Mouse (Mus musculus) macrophage (primary cell): ENCODE results near the gene Khdc4. TPM values are rescaled to one million over a fixed set of nuclear protein-coding genes. Genes with fewer than 3 reads are reported as not detected.

Source experiments
- H3K27ac ChIP-seq: fragments of 350-480 bp; formaldehyde crosslinking; 2 replicates; pipeline ENCODE4 v1.9.0; 2021
- H3K36me3 ChIP-seq: fragments of 350-480 bp; formaldehyde crosslinking; 2 replicates; pipeline ENCODE4 v1.9.0; 2021; ENCODE audit errors: inconsistent target
- H3K4me3 ChIP-seq: fragments of 350-480 bp; formaldehyde crosslinking; 2 replicates; pipeline ENCODE4 v1.9.0; 2021; ENCODE audit errors: inconsistent target
- H3K79me2 ChIP-seq: fragments of 350-480 bp; formaldehyde crosslinking; 2 replicates; pipeline ENCODE4 v1.9.0; 2021; ENCODE audit errors: inconsistent target
- WGBS: methylation state at CpG from one replicate; pipeline ENCODE4 v1.1.7; 2026; ENCODE audit warnings: inconsistent platforms; ENCODE audit not compliant: missing documents; 5-methylcytosine and 5-hydroxymethylcytosine counted together
- polyA plus RNA-seq: library from polyadenylated mRNA; stranded (reverse); fragments of 250-400 nt; gene quantifications from 3 replicates; pipeline ENCODE4 v1.2.4, GENCODE M21; 2018; ENCODE audit warnings: inconsistent platforms

Gene Khdc4
- polyA plus RNA-seq, 1 experiment from 2014 or later, result 25.0 TPM

DNA sequence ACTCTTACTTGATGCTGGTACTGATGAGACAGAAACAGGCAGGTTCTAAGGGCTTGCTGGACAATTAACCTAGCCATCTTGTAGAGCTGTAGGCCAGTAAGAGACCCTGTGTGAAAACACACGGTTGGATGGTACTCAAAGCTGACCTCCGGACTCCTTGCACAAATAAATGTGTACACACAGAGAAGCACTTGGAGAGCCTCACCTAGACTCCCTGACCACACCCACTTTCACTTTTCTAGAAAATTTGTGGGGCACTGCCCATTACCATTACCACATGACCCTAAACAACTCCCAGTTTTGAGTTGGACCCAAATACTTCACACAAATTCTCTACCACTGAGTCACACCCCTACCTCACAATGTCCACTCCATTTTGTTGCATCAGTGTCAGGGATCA is 51.0 kb downstream of the Khdc4 start:
- 94% methylated on average over 2 of the region's 2 CpGs for WGBS
- Histone ChIP-seq H3K36me3 (no peaks in the 10 kb centered on the region), H3K27ac (no peak overlapping the region), H3K4me3 (no peak overlapping the region), H3K79me2 (no peaks in the 10 kb centered on the region)

DNA sequence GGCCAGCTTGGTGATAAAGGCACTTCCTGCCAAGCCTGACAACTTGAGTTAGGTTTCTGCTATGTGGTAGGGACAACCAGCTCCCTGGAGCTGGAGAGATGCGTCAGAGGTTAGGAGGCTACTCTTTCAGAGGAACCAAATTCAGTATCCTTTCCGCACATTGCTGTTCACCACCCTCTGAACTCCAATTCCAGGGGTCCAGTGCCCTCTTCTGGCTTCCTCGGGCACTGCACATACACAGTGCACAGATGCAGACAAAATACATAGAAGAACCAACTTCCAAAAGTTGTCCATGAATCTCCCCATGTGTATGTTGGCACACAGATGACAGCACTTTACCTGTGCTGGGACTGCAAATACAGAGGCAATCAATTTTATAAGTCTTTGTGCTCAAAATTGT is 53.0 kb downstream of the Khdc4 start:
- H3K4me3 ChIP-seq, result no peak overlapping the region
- no peaks in the 10 kb centered on the region for H3K36me3 ChIP-seq
- H3K27ac ChIP-seq, result no peak overlapping the region
- WGBS, result 19% methylated on average over 3 of the region's 3 CpGs
- no peaks in the 10 kb centered on the region for H3K79me2 ChIP-seq

DNA sequence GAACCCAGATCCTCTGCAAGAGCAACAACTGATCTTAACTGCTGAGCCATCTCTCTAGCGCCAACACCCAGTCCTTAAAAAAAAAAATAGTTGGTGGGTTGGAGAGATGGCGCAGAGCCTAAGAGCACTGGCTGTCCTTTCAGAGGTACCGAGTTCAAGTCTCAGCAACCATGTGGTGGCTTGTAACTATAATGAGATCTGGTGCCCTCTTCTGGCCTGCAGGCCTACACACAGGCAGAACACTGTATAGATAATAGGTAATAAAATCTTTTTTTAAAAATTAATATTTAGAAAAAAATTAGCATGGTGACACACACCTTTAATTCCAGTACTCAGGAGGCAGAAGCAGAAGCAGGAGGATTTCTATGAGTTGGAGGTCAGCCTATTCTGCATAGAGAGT is 54.5 kb downstream of the Khdc4 start:
- H3K79me2 ChIP-seq, result no peaks in the 10 kb centered on the region
- no peaks in the 10 kb centered on the region for H3K36me3 ChIP-seq
- H3K4me3 ChIP-seq, result no peak overlapping the region
- H3K27ac ChIP-seq, result no peak overlapping the region
- 83% methylated on average over 3 of the region's 3 CpGs for WGBS

DNA sequence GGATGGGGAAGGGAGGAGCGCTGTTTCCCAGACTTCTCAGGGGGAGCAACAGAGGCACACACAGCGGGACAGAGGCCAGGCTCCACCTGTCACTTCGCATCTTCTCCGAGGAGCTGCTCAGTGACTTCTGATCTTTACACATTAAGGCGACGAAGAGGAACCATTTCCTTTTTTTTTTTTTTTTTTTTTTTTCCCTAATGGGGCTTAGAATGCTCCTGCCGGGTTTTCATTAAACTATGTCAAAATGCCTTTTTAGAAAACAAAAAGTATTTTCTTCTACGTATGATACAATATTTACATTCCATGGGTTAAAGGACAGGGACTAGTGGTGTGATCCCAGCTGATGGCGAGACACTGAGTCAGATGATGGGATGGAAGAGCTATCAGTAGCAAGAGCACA is 59.9 kb downstream of the Khdc4 start:
- Histone ChIP-seq H3K79me2 (no peaks in the 10 kb centered on the region), H3K4me3 (no peak overlapping the region), H3K36me3 (no peaks in the 10 kb centered on the region), H3K27ac (peak overlapping the region; percentile 85)
- WGBS, result 81% methylated on average over 9 of the region's 9 CpGs

DNA sequence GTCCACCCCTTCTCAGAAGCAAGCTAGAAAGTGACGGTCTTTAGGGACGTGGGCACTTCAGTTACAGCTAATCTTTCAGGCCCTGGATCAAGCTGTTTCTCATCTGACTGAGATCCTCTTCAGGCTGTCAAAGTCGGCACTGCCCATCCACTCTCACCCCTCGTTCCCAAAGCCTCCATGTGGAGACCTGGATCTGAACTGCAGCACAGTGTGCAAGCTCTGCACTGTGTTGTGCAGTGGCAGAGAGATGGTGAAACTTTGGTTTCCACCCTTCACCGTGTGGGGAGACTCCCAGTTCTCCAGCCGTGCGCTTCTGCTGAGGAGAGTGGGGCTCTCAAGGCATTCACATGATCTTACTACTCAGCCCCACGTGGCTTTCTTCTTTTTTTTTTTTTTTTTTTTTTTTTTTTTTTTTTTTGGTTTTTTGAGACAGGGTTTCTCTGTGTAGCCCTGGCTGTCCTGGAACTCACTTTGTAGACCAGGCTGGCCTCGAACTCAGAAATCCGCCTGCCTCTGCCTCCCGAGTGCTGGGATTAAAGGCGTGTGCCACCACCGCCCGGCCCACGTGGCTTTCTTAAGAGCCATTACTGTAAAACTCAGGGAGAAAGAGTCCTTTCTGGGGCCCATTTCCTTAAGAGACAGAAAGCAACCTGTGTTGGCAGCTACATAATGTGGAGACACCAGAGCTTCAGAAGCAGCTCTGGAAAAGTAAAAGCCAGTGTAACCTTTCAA is 60.7 kb downstream of the Khdc4 start:
- no peak overlapping the region for H3K4me3 ChIP-seq
- WGBS, result 70% methylated on average over 11 of the region's 15 CpGs
- peak overlapping the region; percentile 85 for H3K27ac ChIP-seq
- no peaks in the 10 kb centered on the region for H3K36me3 ChIP-seq
- no peaks in the 10 kb centered on the region for H3K79me2 ChIP-seq

DNA sequence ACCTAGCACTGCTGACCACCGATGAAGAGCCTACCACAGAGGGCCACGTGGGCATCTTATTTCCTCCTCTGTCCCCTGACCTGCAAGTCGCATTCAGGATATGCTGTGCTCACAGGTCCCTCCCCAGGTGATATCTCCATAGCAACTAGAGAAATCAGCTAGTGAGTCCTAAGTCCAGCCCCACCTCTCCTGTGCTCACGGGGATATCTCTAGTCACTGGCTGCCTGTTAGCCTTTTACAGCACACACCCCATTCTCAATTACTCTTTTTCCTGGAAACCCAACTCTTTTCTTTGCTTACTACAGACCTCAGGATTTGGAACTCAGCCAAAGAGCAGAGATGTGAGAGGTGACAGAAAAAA is 61.2 kb downstream of the Khdc4 start:
- Histone ChIP-seq H3K79me2 (no peaks in the 10 kb centered on the region), H3K4me3 (no peak overlapping the region)
- whole genome bisulfite sequencing, result 77% methylated on average over 4 of the region's 4 CpGs

DNA sequence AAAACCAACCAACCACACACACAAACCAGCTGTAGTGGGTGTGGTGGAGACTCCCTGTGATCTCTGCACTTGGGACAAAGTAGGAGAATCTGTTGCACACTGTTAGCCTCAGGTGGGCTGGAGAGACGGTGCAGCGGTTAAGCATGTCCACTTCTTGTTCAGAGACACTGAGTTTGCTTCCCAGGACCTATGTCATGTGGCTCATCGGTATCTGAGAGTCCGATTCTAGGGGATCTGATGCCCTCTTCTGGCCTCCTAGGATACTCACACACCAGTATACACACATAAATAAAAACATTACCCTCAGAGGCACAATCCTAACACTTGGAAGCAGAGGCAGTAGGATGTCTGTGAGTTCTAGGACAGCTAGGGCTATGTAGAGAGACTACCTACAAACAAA is 68.7 kb downstream of the Khdc4 start:
- WGBS, result 80% methylated on average over 4 of the region's 4 CpGs
- no peak overlapping the region for H3K4me3 ChIP-seq
- no peaks in the 10 kb centered on the region for H3K36me3 ChIP-seq
- H3K79me2 ChIP-seq, result no peaks in the 10 kb centered on the region
- H3K27ac ChIP-seq, result no peak overlapping the region

More for the DNA sequence above, 61.2 kb downstream of the Khdc4 start:
- peak overlapping the region; percentile 85 for H3K27ac ChIP-seq
- no peaks in the 10 kb centered on the region for H3K36me3 ChIP-seq

DNA sequence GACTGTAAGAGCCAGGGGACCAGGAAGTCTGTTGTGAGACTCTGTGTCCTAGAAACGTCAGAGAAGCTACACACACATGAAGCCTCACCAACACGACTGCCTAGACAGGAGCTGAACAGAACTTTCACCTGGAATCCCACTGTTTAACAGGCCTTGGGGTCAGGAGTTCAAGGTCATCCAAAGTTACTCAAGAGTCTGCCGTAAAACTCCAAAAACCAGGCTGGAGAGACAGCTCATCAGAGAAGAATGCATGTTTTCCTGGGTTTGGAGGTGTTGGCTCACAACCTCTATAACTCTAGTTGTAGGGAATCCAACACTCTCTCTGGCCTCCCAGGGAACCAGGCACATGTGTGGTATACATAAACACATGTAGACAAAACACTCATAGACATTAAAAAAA is 69.9 kb downstream of the Khdc4 start:
- WGBS, result 91% methylated on average over 3 of the region's 3 CpGs
- no peak overlapping the region for H3K4me3 ChIP-seq
- H3K79me2 ChIP-seq, result no peaks in the 10 kb centered on the region
- H3K36me3 ChIP-seq, result no peaks in the 10 kb centered on the region
- H3K27ac ChIP-seq, result no peak overlapping the region

DNA sequence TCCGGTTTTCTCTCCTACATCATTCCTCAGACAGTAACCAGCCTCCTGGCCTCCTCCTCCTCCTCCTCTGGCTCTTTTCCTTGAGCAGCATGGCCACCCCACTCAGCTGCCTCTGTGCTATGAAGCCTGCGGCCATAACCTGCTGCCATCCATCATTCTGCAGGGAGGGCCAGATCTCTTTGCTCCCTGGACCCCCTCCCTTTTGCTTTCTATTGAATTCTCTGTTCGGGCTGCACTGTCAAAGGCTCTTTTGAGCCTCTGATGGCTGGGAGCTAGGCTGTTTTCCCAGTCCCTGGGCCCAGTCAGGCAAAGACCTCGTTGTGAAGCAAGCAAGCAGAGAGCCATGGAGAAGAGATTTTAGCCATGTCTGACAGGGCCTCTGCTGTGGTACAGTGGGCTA is 70.7 kb downstream of the Khdc4 start:
- H3K27ac ChIP-seq, result no peak overlapping the region
- H3K79me2 ChIP-seq, result no peaks in the 10 kb centered on the region
- H3K4me3 ChIP-seq, result no peak overlapping the region
- 77% methylated on average over 3 of the region's 4 CpGs for WGBS
- no peaks in the 10 kb centered on the region for H3K36me3 ChIP-seq

DNA sequence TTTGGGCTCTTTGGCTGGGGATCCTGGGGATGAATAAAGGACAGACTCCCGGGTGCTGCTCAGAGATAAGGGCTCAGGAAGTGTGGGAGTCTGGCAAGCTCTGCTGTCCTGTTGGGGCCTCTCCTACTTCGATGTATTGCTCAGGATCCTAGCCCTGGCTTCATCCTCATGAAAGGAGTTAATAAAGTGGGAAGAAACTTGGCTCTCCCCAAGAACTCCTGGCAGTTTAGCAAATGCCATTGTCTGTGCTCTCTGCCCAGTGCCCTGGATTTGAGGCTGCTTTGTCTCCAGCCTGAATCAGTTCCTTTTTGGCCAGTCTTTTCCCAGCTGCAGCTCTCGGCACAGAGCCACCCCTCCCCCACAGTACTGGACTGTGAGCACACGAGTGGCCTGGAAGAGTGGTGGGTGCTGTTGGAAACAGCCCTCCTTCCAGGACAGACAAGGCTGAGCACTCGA is 72.5 kb downstream of the Khdc4 start:
- no peaks in the 10 kb centered on the region for H3K36me3 ChIP-seq
- 71% methylated on average over 5 of the region's 5 CpGs for WGBS
- no peaks in the 10 kb centered on the region for H3K79me2 ChIP-seq
- H3K4me3 ChIP-seq, result no peak overlapping the region
- H3K27ac ChIP-seq, result no peak overlapping the region

DNA sequence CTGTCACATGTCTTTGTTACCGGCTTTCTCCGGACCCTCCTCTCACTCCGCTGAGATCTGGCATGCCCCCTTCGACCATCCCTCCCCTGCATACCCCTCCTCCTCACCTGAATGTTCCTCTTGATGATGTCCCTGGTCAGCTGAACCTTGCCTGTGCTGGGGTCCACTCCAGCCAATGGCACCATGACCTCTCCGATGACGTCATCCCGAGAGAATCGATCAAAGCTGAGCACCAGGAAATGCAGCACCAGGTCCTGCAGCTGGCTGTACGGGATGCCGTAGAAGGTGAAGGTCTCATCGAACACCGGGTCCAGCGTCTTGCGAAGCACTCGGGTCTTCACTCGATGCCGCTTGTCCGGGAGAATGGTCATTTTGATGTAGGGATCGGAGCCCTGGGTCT is 76.0 kb downstream of the Khdc4 start:
- WGBS, result 93% methylated on average over 13 of the region's 19 CpGs
- no peak overlapping the region for H3K4me3 ChIP-seq
- no peaks in the 10 kb centered on the region for H3K79me2 ChIP-seq
- H3K36me3 ChIP-seq, result no peaks in the 10 kb centered on the region
- H3K27ac ChIP-seq, result no peak overlapping the region

DNA sequence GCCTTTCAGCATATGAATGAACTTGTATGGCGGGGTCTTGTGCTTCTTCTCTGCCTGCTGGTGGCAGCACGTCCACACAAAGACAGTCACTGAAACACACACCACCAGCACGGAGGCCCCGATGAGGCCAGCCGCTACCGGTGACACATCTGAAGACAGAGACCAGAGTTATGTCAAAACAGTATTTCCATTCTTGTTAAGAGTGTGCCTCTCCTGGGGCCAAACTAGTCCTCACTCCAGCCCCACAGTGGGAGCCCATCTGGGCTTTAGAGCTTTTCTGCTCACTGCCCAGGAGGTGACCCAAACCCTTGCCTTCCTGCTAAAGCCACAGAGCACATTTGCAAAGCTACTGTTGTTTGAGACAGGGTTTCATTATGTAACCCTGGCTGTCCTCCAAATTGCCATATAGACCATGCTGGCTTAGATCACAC is 76.8 kb downstream of the Khdc4 start:
- H3K36me3 ChIP-seq, result no peaks in the 10 kb centered on the region
- no peak overlapping the region for H3K27ac ChIP-seq
- 73% methylated on average over 6 of the region's 6 CpGs for WGBS
- no peak overlapping the region for H3K4me3 ChIP-seq
- no peaks in the 10 kb centered on the region for H3K79me2 ChIP-seq

Other genes starting within 250 kb of the Khdc4 start
- gene Sema4a, start 224.6 kb upstream of the Khdc4 start, polyA plus RNA-seq, result 7.3 to 33.5 TPM (median 7.7 TPM) in 3 replicates
- 96.7 to 217 TPM (median 105 TPM) in 3 replicates for gene Lmna, start 175.8 kb upstream of the Khdc4 start, polyA plus RNA-seq
- 0.08 to 0.10 TPM (median 0.10 TPM) in 3 replicates for gene Mex3a, start 153.4 kb upstream of the Khdc4 start, polyA plus RNA-seq
- gene Rab25, start 137.5 kb upstream of the Khdc4 start, polyA plus RNA-seq, result not detected in 3 replicates
- 164 to 206 TPM (median 186 TPM) in 3 replicates for gene Lamtor2, start 132.7 kb upstream of the Khdc4 start, polyA plus RNA-seq
- gene Ubqln4, start 132.0 kb upstream of the Khdc4 start, polyA plus RNA-seq, result 26.3 to 31.7 TPM (median 26.5 TPM) in 3 replicates
- 108 to 122 TPM (median 113 TPM) in 3 replicates for gene Ssr2, start 109.9 kb upstream of the Khdc4 start, polyA plus RNA-seq
- 83.0 to 111 TPM (median 86.2 TPM) in 3 replicates for gene Arhgef2, start 79.8 kb upstream of the Khdc4 start, polyA plus RNA-seq
- not detected in 3 replicates for gene Rxfp4, start 32.7 kb upstream of the Khdc4 start, polyA plus RNA-seq
- 63.4 to 99.3 TPM (median 90.4 TPM) in 3 replicates for gene Rit1, start 31.0 kb downstream of the Khdc4 start, polyA plus RNA-seq
- 6.1 to 6.8 TPM (median 6.2 TPM) in 3 replicates for gene Syt11, start 89.4 kb downstream of the Khdc4 start, polyA plus RNA-seq
- gene Gon4l, start 149.4 kb downstream of the Khdc4 start, polyA plus RNA-seq, result 12.9 to 14.5 TPM (median 13.8 TPM) in 3 replicates
- 11.2 to 22.5 TPM (median 13.4 TPM) in 3 replicates for gene Msto1, start 228.2 kb downstream of the Khdc4 start, polyA plus RNA-seq